Mouse (Mus musculus): ENCODE results near the gene Cnnm2.

- TF ChIP-seq CTCF (IDR thresholded peaks at IDR 0.05; ENCODE audit: low read depth) (peak; percentile 94), EP300 (optimal IDR thresholded peaks at IDR 0.05) (no peak)
Measured at GRCm38 (mm10) chr19:46875790-46876189, 114.4 kb downstream of the Cnnm2 start.

Measured in stomach, postnatal 0 days (tissue).